Mouse (Mus musculus): ENCODE results near the gene Cpt2.

Gene Cpt2

GRCm38 (mm10) chr4:107910020-107910419, 13.4 kb downstream of the Cpt2 start:
- WGBS: 92% methylated on average over 4 of the region's 4 CpGs

DNA sequence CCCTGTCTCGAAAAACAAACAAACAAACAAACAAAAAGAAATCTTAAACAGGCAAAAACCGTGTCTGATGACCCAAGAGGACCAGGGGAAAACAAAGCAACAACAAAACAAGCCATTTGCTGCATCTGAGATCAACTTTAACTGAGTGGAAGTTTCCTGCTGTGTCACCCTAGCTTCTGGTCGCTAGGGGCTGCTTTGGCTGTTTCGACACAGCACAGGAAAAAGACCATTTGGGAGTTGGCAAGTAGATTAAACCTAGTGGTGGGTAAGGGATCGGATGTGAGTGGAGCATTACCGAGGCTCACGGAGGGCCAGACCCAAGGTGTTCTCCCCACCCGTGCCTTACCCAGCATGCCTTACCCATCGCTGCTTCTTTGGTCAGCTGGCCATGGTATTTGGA, 16.8 kb downstream of the Cpt2 start:
- WGBS: 87% methylated on average over 9 of the region's 9 CpGs

- WGBS: 94% methylated on average over 10 of the region's 10 CpGs
Observed at GRCm38 (mm10) chr4:107904252-107904651, 19.2 kb downstream of the Cpt2 start.

- WGBS: 95% methylated on average over 3 of the region's 3 CpGs
Observed at GRCm38 (mm10) chr4:107900206-107900605, 23.2 kb downstream of the Cpt2 start.

- 88% methylated on average over 5 of the region's 5 CpGs for WGBS
Observed at GRCm38 (mm10) chr4:107899211-107899927, 24.0 kb downstream of the Cpt2 start.

DNA sequence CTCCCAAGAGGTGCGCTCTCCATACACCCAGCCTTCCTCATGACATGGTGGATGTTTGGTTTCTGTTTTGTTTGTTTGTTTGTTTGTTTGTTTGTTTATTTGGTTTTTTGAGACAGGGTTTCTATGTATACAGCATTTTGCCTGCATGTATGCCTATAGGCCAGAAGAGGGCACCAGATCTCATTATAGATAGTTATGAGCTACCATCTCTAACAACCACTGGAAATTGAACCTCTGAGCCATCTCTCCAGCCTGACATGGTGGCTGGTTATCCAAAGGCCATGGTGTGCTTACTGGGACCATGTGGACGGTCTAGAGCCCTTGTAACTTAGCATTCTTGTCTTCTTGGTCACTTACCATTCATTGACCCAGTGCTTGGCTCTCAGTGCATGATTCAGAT, 30.7 kb downstream of the Cpt2 start:
- 81% methylated on average over 2 of the region's 2 CpGs for WGBS

DNA sequence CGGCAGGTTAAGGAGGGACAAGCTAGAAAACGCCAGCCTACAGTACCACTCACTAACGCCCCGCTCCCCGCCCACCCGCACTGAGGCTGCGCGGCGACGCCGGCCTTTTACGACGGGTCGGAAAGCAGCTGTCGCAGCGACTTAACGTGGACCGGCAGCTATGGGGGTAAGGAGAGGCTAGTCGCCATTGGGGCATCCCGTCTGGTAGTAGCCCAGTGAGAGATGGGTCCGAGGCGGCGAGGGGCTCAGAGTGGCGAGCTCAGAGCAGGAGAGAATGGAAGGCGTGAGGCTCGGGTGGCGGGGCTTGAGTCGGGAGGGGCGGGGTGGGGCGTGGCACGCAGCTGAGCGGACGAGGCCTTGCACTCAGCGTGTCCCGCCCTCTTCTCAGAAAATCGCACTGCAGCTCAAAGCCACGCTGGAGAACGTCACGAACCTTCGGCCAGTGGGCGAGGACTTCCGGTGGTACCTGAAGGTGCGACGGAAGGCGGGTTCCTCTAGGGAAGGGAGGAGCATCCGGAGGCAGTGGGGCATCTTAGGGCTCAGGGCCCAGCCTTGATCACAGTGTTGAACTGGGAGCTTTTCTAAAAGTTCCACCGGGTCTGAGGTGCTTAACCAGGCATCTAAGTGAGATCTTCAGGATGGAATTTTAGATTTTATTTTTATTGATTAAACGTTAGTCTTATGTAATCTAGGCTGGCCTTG, 33.5 kb downstream of the Cpt2 start, which contains the start of gene 0610037L13Rik:
Gene 0610037L13Rik (plus strand): TSS at position 83 of the 702 bp plus-strand sequence.
- under 1% methylated on average over 48 of the region's 48 CpGs for WGBS

GRCm38 (mm10) chr4:107889385-107889730, 34.1 kb downstream of the Cpt2 start:
- WGBS: under 1% methylated on average over 12 of the region's 12 CpGs

- 76% methylated on average over 7 of the region's 7 CpGs for WGBS
Observed at GRCm38 (mm10) chr4:107886371-107886770, 37.0 kb downstream of the Cpt2 start.

DNA sequence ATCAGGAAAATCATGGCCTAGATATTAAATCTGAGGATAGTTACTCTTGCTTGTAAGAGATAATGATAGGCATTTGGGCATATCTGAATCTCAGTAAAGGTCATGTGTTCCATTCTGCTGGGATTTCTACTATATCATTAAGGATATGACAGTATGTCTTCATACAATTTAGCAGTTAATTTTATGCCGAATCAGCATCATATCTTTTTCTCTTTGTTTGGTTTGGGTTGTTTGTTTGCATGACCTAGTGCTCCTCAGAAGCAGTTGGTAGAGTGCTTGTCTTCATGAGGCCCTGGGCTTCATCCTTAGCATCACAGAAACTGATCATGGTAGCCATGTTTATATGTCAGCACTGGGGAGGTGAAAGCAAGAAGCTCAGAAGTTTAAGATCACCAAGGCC, 41.8 kb downstream of the Cpt2 start:
- WGBS: 91% methylated on average over 1 of the region's 1 CpGs

GRCm38 (mm10) chr4:107879254-107880050, 44.0 kb downstream of the Cpt2 start, which contains the start of gene Magoh:
Magoh (plus strand) TSS chr4:107879755.
- WGBS: under 1% methylated on average over 48 of the region's 48 CpGs

DNA sequence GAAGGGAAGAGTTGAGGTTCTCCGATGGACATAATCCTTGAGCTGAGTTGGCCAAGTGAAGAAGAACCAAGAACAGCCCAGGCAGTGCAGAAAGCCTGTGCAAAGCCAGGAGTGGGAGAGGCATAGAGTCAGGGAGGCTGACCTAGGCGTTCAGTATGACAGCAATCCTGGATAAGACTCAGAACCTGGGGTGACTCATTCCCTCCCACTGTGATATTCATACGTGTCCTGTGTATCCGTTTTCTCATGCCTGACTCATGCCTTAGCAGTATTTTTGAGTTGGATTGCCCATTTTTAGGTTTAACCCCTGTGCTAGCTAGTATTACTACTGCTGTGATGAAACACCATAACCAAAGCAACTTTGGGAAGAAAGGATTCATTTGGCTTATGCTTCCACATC, 58.5 kb downstream of the Cpt2 start:
- 51% methylated on average over 4 of the region's 4 CpGs for WGBS

DNA sequence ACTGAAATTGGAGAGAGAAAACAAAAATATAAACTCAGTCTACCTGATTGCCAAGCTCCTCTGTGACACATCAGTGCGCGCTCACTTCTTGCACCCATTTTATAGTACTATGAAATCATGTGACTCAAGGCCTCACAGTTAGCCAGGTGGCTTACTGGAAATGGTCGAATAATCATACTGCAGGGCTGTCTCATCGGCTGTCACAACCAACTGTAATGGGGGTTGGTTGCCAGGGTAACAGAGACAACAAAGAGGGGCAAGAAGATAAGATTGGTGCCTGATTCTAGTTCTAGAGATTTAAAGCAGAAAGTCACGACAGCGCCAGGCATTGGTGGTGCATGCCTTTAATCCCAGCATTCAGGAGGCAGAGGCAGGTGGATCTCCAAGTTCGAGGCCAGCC, 64.4 kb downstream of the Cpt2 start:
- WGBS: 74% methylated on average over 7 of the region's 7 CpGs

- 41% methylated on average over 11 of the region's 11 CpGs for WGBS
Observed at GRCm38 (mm10) chr4:107856958-107857686, 66.3 kb downstream of the Cpt2 start.
